Mouse (Mus musculus) megakaryocyte, embryonic 14.5 days (primary cell): ENCODE measurements at regions not wholly inside any gene's neighbourhood (a gene's known extent, or its start where the extent isn't known, plus 50 kb on each side); places are given as distances from the start of the nearest gene placed in this dataset.

ENCODE experiments used
- FLI1 ChIP-seq: IDR thresholded peaks from 2 replicates; pipeline ENCODE4 v1.6.1; 2012; ENCODE audit warnings: low read length, inconsistent platforms, mixed read lengths
- GATA1 ChIP-seq: IDR thresholded peaks from 3 replicates; pipeline ENCODE4 v1.6.1; 2012; ENCODE audit warnings: mixed read lengths, low read length, inconsistent platforms, borderline replicate concordance

DNA sequence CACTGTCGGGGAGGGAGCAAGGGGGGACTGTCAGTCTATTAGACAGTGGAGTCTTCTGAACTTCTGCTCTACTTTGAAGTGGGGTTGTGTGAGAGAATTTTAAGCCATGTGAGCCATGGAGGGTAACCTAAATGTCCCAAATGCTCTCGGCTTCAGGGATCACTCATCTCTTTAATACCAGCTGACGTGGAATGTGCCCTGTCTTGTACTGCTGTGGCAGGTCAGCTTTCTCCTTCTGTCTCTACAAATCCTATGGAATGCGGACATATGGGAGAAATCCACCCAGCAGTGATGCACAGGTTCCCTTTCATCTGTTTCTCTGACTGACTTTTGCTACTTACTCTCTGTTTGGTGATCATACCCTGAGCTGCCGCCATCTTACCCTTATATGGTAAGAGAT, 323.3 kb downstream of the Rnd3 start:
- TF ChIP-seq GATA1, result no peak
- no peak for TF ChIP-seq FLI1
